Mouse (Mus musculus) heart, embryonic 10.5 days (tissue): ENCODE measurements around the gene Abca13. TPM values are rescaled to one million over a fixed set of nuclear protein-coding genes. Genes with fewer than 3 reads are reported as not detected.
"Not testable (repeated sequence)": the region's sequence is repeated elsewhere in the genome, so short reads cannot be mapped to it uniquely, and the experiment has no call there.

Experiments used
- DNase-seq: peaks from one replicate; pipeline ENCODE4 v3.0.0-alpha.2; 2017; ENCODE audit warnings: low spot score
- H3K27ac ChIP-seq: fragments of 300-500 bp; sonication (generic); 2 replicates; pipeline ENCODE4 v1.5.1; 2016; ENCODE audit warnings: mild to moderate bottlenecking
- H3K27me3 ChIP-seq: fragments of 300-500 bp; sonication (generic); 2 replicates; pipeline ENCODE4 v1.6.1; 2016; ENCODE audit warnings: mild to moderate bottlenecking; ENCODE audit not compliant: poor library complexity, insufficient read depth, severe bottlenecking
- H3K36me3 ChIP-seq: fragments of 300-500 bp; sonication (generic); 2 replicates; pipeline ENCODE4 v1.6.1; 2016; ENCODE audit warnings: mild to moderate bottlenecking, moderate library complexity
- H3K4me1 ChIP-seq: fragments of 300-500 bp; sonication (generic); 2 replicates; pipeline ENCODE4 v1.6.1; 2016; ENCODE audit warnings: mild to moderate bottlenecking
- H3K4me3 ChIP-seq: fragments of 300-500 bp; sonication (generic); 2 replicates; pipeline ENCODE4 v1.5.1; 2016; ENCODE audit warnings: mild to moderate bottlenecking, moderate library complexity
- H3K9me3 ChIP-seq: fragments of 300-500 bp; sonication (generic); 2 replicates; pipeline ENCODE4 v1.6.1; 2016; ENCODE audit warnings: mild to moderate bottlenecking, moderate library complexity
- WGBS: fragments of 180-500 bp; shearing (Covaris S2); methylation state at CpG from one replicate; pipeline ENCODE4 v1.1.7; 2016; 5-methylcytosine and 5-hydroxymethylcytosine counted together
- polyA plus RNA-seq: library from polyadenylated mRNA; unstranded; fragments of >200 nt; fragmentation: Nextera tagmentation; extraction: Ambion mirVana; gene quantifications from 2 replicates; pipeline ENCODE4 v1.2.1, GENCODE M21; 2016

Abca13 gene
- polyA plus RNA-seq, 1 experiment from 2014 or later: not detected

- WGBS: 49% methylated on average over 3 of the region's 3 CpGs
- DNase-seq: no peak
- Histone ChIP-seq H3K4me1 (no peaks in the 10 kb centered on the region), H3K4me3 (no peak overlapping the region), H3K9me3 (no peaks in the 10 kb centered on the region), H3K36me3 (no peaks in the 10 kb centered on the region), H3K27me3 (no peaks in the 10 kb centered on the region), H3K27ac (no peak overlapping the region)
These were observed 124.8 kb downstream of the Abca13 start for GRCm38 (mm10) chr11:9316545-9316944.

GRCm38 (mm10) chr11:9317076-9317929 is 125.6 kb downstream of the Abca13 start:
- WGBS: 34% methylated on average over 6 of the region's 6 CpGs
- Histone ChIP-seq H3K36me3 (no peaks in the 10 kb centered on the region), H3K27me3 (no peaks in the 10 kb centered on the region)

DNA sequence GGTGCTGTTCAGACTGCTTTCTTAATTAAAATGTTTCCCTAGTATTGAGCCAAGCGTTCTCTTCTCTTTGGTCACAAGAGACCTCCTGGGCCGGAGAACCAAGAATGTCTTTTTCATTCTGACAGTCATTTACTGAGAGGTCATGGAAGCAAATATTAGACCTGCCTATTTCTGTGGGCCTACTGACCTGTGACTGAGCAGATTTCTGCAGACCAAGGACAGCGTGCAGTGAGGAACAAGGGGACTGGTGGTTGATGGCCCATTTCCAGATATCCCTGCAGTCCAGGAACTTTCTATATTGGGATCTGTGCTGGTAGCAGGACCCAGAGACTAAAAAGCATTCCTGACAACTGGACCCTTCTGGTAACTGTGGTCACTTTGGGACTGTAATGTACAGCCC is 146.4 kb downstream of the Abca13 start:
- Histone ChIP-seq H3K36me3 (no peaks in the 10 kb centered on the region), H3K9me3 (no peaks in the 10 kb centered on the region), H3K27ac (no peak overlapping the region), H3K27me3 (no peaks in the 10 kb centered on the region), H3K4me3 (no peak overlapping the region), H3K4me1 (no peaks in the 10 kb centered on the region)
- DNase-seq: no peak
- WGBS: 82% methylated on average over 3 of the region's 3 CpGs

More at GRCm38 (mm10) chr11:9317076-9317929, 125.6 kb downstream of the Abca13 start:
- no peaks in the 10 kb centered on the region for H3K9me3 ChIP-seq
- H3K27ac ChIP-seq: no peak overlapping the region
- H3K4me1 ChIP-seq: no peaks in the 10 kb centered on the region
- no peak overlapping the region for H3K4me3 ChIP-seq
- DNase-seq: no peak

DNA sequence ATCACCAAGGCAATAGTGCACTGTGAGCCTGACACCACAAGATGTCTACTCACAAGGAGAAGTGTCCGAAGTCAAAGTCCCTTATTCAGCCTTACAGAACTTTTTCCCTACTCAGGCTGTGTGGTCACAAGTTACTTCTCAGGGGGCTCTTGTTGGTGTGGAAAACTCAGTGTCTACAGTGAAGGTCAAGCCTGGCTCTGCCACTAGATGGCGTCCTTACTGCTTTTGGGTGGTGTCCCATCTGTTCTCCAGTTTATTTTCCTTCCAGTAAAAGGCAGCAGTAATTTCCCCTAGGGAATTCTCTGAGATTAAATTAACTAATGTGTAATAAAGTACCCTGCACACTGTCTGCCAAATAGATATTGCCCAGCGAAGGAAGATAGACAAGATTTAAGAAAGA is 156.0 kb downstream of the Abca13 start:
- no peak overlapping the region for H3K4me3 ChIP-seq
- no peaks in the 10 kb centered on the region for H3K36me3 ChIP-seq
- WGBS: 44% methylated on average over 3 of the region's 3 CpGs
- no peaks in the 10 kb centered on the region for H3K9me3 ChIP-seq
- no peaks in the 10 kb centered on the region for H3K27me3 ChIP-seq
- no peak for DNase-seq
- no peaks in the 10 kb centered on the region for H3K4me1 ChIP-seq
- no peak overlapping the region for H3K27ac ChIP-seq

DNA sequence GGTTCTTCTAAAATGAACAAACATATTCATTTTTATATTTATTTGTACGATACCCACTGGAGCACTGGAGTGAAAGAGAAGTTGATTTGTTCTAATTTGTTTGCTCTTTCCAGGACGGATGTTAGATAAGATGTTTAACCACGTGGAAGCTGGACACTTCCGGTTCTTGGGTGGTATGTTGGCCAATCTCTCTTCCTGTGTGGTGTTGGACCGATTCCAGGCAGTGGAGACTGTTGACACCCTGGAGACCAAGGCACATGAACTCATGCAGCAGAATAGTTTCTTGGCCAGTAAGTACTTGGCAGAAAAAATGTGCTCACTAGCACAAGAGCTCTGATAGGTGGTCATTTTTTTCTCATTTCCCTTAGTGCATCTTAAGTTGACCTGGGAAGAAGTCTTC is 181.4 kb downstream of the Abca13 start:
- Histone ChIP-seq H3K27ac (no peak overlapping the region), H3K36me3 (no peaks in the 10 kb centered on the region), H3K9me3 (no peaks in the 10 kb centered on the region), H3K4me3 (no peak overlapping the region), H3K4me1 (no peaks in the 10 kb centered on the region), H3K27me3 (no peaks in the 10 kb centered on the region)
- 67% methylated on average over 5 of the region's 5 CpGs for WGBS
- no peak for DNase-seq

GRCm38 (mm10) chr11:9374426-9374825 is 182.7 kb downstream of the Abca13 start:
- not testable (repeated sequence) for H3K27ac ChIP-seq, DNase-seq, H3K4me3 ChIP-seq, H3K4me1 ChIP-seq, H3K36me3 ChIP-seq, H3K9me3 ChIP-seq, H3K27me3 ChIP-seq
- WGBS: 76% methylated on average over 5 of the region's 5 CpGs

- no peaks in the 10 kb centered on the region for H3K4me1 ChIP-seq
- H3K27ac ChIP-seq: no peak overlapping the region
- no peaks in the 10 kb centered on the region for H3K36me3 ChIP-seq
- no peaks in the 10 kb centered on the region for H3K27me3 ChIP-seq
- no peaks in the 10 kb centered on the region for H3K9me3 ChIP-seq
- H3K4me3 ChIP-seq: no peak overlapping the region
- no peak for DNase-seq
- WGBS: 85% methylated on average over 1 of the region's 1 CpGs
These were observed 196.8 kb downstream of the Abca13 start for GRCm38 (mm10) chr11:9388520-9388919.

DNA sequence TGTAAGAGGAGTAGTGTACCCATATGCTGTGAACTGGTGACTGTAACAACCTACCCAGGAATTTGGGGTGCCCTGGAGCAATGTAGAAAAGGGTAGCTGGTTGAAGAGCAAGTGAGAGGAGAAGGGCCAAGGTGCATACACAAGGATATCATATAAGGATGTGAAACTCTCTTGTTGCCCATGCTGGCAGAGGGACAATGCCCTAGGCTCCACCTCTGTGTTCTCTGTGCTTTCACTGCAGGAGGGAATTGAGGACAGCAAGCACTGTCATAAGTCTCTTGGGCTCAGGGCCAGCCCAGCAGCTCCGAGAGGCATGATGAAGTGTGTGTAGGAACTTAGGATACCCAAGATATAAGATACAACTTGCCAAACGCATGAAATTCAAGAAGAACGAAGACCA is 225.2 kb downstream of the Abca13 start:
- H3K36me3 ChIP-seq: no peaks in the 10 kb centered on the region
- H3K27ac ChIP-seq: no peak overlapping the region
- H3K4me3 ChIP-seq: no peak overlapping the region
- no peaks in the 10 kb centered on the region for H3K27me3 ChIP-seq
- 81% methylated on average over 3 of the region's 3 CpGs for WGBS
- no peaks in the 10 kb centered on the region for H3K9me3 ChIP-seq
- peaks cover 4% of the 10 kb centered on the region; the same call in 1 of the 2 replicates for H3K4me1 ChIP-seq
- DNase-seq: no peak

DNA sequence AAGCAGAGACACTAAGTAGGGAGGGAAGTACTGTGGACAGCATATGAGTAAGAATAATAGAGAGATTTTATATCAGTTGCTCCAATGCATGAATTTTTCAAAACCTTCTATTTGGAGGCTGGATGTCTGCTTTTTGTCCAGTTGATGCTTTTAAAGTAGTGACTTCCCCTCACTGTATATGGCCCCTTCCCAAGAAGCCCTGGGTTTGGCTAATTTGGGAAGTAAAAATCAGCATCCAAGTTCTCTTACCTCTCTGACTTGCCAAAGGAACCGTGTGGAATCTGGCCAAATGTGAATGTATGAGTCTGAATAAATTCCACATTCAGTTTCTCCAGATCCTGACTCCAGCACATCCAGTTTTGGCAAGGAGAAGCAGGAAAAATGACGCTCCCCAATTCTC is 228.5 kb downstream of the Abca13 start:
- H3K4me3 ChIP-seq: no peak overlapping the region
- H3K27ac ChIP-seq: no peak overlapping the region
- no peak for DNase-seq
- WGBS: 29% methylated on average over 2 of the region's 2 CpGs
- no peaks in the 10 kb centered on the region for H3K27me3 ChIP-seq
- peaks cover 4% of the 10 kb centered on the region; the same call in 1 of the 2 replicates for H3K4me1 ChIP-seq
- H3K36me3 ChIP-seq: no peaks in the 10 kb centered on the region
- no peaks in the 10 kb centered on the region for H3K9me3 ChIP-seq

GRCm38 (mm10) chr11:9427411-9427810 is 235.7 kb downstream of the Abca13 start:
- 61% methylated on average over 3 of the region's 3 CpGs for WGBS
- Histone ChIP-seq H3K4me1 (no peaks in the 10 kb centered on the region), H3K27ac (no peak overlapping the region), H3K27me3 (no peaks in the 10 kb centered on the region), H3K36me3 (no peaks in the 10 kb centered on the region), H3K4me3 (no peak overlapping the region), H3K9me3 (no peaks in the 10 kb centered on the region)
- no peak for DNase-seq

DNA sequence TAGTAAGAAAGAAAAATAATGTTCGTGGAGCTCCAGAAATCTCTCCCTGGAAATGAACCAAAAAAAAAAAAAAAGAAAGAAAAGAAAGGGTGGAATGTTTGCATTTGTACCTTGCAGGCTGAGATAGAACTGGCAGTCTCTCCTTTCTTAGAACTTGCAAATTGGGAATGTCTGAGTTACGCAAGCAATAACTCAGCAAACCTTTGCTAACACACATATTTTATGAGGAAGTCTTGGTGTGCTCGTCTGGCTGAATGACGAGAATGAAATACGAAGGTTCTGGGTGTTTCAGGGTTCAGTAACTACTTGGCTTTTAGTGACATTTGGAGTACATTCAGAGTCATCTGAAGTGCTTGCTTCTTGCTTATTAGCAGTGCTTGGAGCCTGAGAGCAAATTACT is 241.1 kb downstream of the Abca13 start:
- H3K4me3 ChIP-seq: no peak overlapping the region
- WGBS: 85% methylated on average over 5 of the region's 5 CpGs
- no peaks in the 10 kb centered on the region for H3K9me3 ChIP-seq
- no peaks in the 10 kb centered on the region for H3K4me1 ChIP-seq
- no peak overlapping the region for H3K27ac ChIP-seq
- no peaks in the 10 kb centered on the region for H3K27me3 ChIP-seq
- H3K36me3 ChIP-seq: no peaks in the 10 kb centered on the region
- no peak for DNase-seq

DNA sequence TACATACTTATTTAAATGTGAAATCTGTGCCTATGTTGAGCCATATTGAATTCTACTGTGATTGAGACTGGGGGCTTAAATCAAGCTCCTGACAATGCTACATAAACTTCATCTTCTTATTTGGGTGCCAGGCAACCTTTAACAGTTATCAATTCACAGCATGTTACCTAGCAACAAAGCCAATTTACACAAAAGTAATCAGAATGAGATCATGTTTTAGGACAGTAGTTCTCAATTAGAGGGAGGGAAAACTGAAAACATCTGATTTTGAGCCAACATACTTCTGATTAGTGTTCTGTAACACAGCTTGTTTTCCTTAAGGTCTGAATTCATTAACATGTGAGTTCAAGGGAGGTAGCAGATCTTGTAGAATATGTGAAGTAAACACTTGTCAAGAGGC is 244.9 kb downstream of the Abca13 start:
- DNase-seq: no peak
- Histone ChIP-seq H3K4me1 (no peaks in the 10 kb centered on the region), H3K36me3 (no peaks in the 10 kb centered on the region), H3K4me3 (no peak overlapping the region), H3K9me3 (no peaks in the 10 kb centered on the region), H3K27ac (no peak overlapping the region), H3K27me3 (no peaks in the 10 kb centered on the region)

- H3K9me3 ChIP-seq: no peaks in the 10 kb centered on the region
- WGBS: 73% methylated on average over 2 of the region's 2 CpGs
These were observed 248.0 kb downstream of the Abca13 start for GRCm38 (mm10) chr11:9439781-9440180.

GRCm38 (mm10) chr11:9441192-9441591 is 249.4 kb downstream of the Abca13 start:
- Histone ChIP-seq H3K27ac (no peak overlapping the region), H3K27me3 (no peaks in the 10 kb centered on the region), H3K9me3 (no peaks in the 10 kb centered on the region), H3K36me3 (no peaks in the 10 kb centered on the region), H3K4me1 (no peaks in the 10 kb centered on the region), H3K4me3 (no peak overlapping the region)
- 69% methylated on average over 4 of the region's 4 CpGs for WGBS
- DNase-seq: no peak

More at GRCm38 (mm10) chr11:9439781-9440180, 248.0 kb downstream of the Abca13 start:
- DNase-seq: no peak
- H3K4me1 ChIP-seq: no peaks in the 10 kb centered on the region
- no peak overlapping the region for H3K4me3 ChIP-seq
- H3K27ac ChIP-seq: no peak overlapping the region
- no peaks in the 10 kb centered on the region for H3K36me3 ChIP-seq
- no peaks in the 10 kb centered on the region for H3K27me3 ChIP-seq
